Mouse (Mus musculus): ENCODE data around the gene Rorc. TPM values are rescaled to one million over a fixed set of nuclear protein-coding genes. Genes with fewer than 3 reads are reported as not detected.

The Rorc gene
- total RNA-seq, 2 experiments from 2014 or later, result 0.21 to 0.60 TPM

DNA sequence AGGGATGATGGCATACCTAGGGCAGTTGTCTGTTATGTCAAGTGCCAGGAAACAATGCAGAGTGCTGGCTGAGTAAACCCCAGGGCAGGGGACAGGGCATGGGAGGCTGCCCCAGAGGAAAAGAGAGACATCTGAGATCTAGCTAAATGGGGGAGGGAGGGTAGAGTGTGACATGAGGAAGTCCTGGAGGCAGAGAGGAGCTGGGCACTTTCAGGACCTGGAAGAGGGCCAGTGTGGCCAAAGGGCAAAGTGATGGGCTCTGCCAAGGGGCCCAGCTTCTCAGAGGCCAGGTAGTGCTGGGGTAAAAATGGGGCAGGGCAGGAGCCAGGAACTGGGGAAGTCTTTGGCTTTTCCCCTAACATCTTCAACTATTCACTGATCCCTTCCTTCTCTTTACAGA lies 2.0 kb downstream of the Rorc start:
- no peak for DNase-seq (ENCODE audit: low spot score in 2 of 2)
- intact Hi-C loops (cut with DNase I), result no loop called here

DNA sequence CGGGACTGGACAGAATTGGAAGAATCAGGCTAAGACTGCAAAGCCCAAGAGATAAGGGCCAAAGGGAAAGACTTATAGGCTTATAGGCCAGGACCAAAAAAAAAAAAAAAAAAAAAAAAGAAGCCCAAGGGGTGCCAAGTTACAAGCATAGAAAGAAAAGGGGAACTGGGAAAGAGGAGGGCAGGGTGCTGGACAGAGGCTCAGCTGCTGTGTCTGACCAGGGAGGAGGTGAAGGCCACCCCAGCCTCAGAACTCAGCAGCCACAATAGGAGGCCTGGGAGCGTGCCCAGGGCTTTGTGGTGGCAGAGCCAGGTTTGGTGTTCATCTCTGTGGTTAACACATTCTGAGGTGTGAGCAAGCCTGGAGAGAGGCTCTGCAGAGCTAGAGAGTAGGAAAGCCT lies 2.6 kb downstream of the Rorc start:
- intact Hi-C loops (cut with DNase I), result no loop called here

DNA sequence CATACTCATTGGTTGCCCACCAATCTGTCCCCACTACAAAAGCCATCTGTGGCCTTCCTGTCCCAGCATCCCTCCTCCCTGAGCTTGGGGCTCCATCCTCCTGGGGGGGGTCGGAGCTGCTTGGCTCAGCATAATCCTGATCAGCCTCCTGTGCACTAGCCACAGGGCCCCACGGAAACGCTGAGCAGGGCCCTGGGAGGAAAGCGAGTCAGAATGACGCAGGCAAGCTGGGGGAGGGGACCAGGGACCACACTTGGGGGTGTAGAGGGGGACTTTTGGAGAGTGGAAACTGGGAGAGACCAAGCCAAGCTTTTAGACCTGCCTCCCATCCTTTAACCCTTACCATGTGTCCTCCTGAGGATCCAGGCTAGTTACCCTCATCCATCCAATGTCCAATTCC lies 3.3 kb downstream of the Rorc start:
- no peak for DNase-seq (ENCODE audit: low spot score in 2 of 2)
- intact Hi-C loops (cut with DNase I), result no loop called here

More for the DNA sequence above, 2.6 kb downstream of the Rorc start:
- DNase-seq (ENCODE audit: low spot score in 2 of 2), result no peak

DNA sequence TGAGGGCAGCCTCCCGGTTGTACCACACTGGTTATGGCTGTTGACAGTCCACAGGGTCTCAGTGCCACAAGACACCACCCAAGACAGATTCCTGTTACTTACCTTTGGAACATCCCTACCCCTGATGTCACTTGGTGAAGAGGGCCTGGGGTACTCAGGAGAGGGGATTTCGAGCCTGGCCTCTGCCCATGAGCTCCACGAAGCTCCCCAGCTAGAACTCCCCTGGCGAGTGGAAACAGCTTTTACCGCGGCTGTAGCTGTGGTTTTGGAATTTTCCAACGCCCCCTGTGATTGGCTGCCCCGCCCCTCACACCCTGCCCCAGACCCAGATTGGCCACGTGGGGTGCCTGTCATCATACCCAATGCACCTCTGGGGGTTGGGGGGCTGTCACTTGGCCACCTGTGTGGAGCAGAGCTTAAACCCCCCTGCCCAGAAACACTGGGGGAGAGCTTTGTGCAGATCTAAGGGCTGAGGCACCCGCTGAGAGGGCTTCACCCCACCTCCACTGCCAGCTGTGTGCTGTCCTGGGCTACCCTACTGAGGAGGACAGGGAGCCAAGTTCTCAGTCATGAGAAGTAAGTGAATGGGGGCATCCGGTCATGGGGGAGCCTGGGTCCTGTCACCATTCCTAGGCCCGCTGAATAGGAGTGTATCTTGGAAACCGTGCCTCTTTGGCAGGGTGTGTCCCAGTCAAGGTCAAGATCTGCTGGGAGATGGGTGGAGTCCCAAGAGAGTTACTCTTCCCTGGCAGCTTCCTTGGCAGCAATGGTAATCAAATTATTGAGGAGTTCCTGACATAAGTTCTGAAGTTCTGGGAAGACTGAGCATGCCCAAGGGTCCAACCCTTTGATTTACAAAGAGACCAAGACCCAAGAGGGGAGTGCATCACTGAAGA lies 4.7 kb downstream of the Rorc start:
- intact Hi-C loops (cut with DNase I), result no loop called here
- no peak for DNase-seq (ENCODE audit: low spot score in 2 of 2)

DNA sequence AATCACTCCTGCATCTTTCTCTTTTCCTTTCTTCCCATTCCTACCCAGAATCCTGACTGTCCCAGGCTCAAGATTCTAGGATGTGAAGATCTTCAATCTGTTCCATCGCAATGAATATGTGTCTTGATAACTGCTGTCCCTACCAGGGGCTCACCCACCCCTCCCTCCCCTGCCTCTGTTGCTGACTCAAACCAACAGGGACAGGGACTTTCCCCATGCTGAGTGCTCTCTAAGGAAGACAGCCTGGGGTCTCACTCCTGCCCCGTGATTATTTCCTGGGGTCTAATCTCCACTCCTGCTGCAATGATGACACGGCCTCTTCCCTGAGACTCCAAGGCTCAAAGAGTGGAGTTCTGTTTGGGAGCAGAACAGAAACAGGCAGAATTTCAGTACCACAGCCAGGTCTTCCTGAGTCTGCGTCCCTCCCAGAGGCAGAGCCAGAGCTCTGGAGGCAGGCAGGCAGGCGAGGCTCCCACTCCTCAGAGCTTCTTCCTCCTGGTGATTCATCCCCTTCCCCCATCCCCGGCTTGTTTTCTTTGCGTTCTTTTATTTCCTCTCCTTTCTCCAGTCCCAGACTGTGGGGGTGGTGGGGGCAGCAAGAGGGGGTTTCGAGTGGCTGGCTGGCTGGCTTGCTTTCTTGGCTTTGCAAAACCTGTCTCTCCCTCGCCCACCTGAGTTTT lies 7.4 kb downstream of the Rorc start:
- peak in 1 of 2 experiments; percentile 61 for DNase-seq (ENCODE audit: low spot score in 2 of 2)
- intact Hi-C loops (cut with DNase I), result no loop called here

DNA sequence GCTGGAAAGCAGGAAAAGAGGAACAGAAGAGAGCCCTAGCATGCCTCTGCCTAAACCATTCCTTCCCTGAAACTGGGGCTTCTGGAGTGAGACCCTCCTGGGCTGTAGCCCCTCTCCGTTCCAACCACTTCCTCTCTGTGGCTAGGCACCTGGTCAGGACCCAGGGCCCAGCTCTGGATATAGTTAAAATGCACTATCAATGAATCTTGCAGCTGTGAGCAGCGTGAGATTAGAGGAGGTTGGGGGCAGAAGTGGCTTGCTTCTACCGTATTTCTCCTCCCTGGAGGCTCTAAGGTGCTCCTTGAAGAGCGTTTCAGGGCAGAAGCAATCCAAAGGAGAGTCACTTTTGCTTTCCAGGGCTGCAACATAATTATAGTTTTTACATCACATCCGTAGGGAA lies 9.7 kb downstream of the Rorc start:
- intact Hi-C loops (cut with DNase I), result no loop called here
- no peak for DNase-seq (ENCODE audit: low spot score in 2 of 2)

DNA sequence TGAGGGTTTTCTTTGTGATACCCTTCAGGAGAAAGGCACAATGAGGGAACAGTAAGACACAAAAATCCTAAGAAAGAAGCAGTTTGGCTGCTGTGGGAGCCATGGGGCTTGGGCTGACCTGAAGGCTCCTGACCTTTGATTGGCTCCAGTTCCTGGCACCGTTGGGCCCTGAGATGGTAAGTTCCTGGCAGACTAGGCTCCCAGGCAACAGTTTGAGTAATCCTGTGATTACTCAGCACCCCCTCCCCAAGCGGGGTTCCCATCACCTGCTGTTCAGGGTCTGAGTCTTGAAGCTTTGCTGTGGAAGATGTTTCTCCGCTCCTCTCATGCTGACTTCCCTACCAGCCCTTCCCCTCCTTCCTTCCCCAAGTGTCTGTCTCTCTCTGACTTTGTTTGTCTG lies 10.9 kb downstream of the Rorc start:
- DNase-seq (ENCODE audit: low spot score in 2 of 2), result no peak
- intact Hi-C loops (cut with DNase I), result no loop called here

DNA sequence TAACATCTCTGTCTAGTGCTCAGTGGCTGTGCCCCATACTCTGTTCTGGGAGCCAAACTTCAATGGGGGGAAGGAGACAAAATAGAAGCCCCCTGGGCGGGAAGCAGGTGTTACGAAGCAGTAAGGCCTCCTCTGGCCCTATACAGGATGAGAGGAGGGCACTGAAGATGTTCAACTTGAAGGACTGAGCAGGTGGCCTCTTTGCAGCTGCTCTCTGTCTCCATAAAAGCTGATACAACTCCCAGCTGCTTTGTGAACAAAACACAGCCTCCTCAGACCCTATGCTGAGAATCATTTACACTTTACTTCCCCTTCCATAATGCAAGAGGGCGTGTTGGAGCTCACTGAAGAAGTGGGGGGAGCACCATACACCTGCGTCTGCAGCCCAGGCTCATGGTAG lies 14.1 kb downstream of the Rorc start:
- intact Hi-C loops (cut with DNase I), result no loop called here

DNA sequence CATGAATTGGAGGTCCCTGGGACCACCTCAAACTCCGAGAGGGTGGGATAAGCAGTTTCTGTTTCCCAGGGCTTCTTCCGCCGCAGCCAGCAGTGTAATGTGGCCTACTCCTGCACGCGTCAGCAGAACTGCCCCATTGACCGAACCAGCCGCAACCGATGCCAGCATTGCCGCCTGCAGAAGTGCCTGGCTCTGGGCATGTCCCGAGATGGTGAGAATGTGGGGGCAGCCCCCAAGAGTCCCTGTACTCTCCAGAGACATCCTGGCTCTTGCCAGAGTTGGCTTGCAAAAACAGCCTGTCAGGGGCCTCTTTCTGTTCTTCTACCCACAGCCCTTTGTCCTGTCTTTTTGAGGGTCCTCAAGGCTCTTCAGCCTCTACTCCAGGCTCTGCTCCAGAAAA lies 14.8 kb downstream of the Rorc start:
- DNase-seq (ENCODE audit: low spot score in 2 of 2), result no peak
- intact Hi-C loops (cut with DNase I), result no loop called here

More for the DNA sequence above, 14.1 kb downstream of the Rorc start:
- DNase-seq (ENCODE audit: low spot score in 2 of 2), result no peak

DNA sequence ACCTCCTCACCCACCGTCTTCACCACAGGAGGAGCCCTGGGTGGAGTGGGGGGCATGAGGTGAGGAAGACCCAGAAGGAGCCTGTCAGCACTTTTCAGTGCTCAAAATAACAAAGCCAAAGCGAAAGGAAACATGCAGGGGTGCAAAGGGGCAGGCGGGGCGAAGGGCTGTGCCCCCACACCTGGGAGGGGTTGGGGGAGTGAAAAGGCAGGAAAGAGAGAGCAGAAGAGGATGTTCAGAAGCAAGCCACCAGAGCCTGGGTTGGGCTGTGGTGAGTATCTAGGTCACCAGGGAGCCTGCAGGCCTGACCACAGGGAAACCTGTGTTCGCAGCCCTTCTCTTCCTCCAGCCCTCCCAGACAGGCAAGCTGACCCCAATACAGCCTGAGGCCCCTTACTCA lies 15.5 kb downstream of the Rorc start:
- DNase-seq (ENCODE audit: low spot score in 2 of 2), result no peak
- intact Hi-C loops (cut with DNase I), result no loop called here

DNA sequence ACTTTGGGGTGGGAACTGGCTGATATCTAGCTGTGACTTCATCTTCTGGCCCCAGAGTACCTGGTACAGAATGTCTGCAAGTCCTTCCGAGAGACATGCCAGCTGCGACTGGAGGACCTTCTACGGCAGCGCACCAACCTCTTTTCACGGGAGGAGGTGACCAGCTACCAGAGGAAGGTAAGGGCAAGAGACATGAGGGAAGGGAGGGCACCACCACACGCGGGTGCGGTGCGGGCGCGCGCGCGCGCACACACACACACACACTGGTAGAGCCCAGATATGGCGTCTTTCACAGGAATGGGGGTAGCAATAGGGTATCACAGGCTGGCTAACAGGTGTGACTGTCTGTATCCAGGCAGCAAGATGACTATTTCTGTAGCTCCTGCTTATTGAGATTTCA lies 16.8 kb downstream of the Rorc start:
- intact Hi-C loops (cut with DNase I), result no loop called here
- DNase-seq (ENCODE audit: low spot score in 2 of 2), result no peak

DNA sequence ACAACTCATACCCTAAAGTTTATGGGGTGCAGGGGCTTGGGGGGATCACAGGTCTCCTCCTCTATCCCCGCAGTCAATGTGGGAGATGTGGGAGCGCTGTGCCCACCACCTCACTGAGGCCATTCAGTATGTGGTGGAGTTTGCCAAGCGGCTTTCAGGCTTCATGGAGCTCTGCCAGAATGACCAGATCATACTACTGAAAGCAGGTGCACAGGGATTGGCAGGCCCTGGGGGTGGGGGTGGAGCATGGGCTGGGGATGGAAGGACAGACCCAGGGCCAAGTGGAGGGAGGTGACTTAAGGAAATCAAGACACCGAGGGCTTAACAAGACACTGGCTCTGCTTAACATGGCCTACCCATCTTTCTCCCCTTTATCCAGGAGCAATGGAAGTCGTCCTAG lies 18.4 kb downstream of the Rorc start:
- no peak for DNase-seq (ENCODE audit: low spot score in 2 of 2)
- intact Hi-C loops (cut with DNase I), result no loop called here

DNA sequence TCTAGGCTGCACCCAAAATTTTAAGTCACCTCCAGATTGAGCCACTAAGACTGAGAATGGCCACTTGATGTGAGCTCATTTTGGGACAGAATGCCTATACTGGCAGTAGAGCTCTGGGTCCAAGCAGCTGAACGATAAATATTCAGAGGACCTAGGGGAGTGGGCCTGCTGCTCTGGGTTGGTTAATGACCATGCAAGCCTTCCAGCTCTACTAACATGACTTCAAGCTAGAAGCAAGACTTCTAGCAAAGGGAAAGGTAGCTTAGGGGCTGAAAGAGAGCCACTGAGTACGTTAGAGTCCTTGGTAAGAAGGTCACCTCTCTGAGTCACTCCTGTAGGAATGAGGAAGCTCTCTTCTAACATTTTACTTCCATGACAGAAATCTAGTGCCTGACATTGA lies 19.5 kb downstream of the Rorc start:
- no peak for DNase-seq (ENCODE audit: low spot score in 2 of 2)
- intact Hi-C loops (cut with DNase I), result no loop called here

DNA sequence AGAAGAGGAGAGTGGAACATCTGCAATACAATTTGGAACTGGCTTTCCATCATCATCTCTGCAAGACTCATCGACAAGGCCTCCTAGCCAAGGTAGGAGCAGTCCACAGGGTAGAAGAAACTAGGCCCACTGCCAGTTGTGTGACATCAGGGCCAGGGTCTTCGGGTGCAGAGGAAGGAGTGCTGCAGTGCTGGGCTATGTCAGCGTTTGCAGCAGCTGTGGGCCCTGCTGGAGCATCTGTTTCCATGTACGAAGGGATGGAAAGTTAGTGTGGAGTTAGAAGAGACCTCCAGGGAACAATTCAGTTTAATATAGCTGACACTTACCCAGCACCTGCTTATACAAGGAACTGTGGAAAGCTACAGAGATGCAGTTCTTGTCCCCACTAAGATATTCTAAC lies 20.5 kb downstream of the Rorc start:
- intact Hi-C loops (cut with DNase I), result no loop called here
- DNase-seq (ENCODE audit: low spot score in 2 of 2), result no peak

DNA sequence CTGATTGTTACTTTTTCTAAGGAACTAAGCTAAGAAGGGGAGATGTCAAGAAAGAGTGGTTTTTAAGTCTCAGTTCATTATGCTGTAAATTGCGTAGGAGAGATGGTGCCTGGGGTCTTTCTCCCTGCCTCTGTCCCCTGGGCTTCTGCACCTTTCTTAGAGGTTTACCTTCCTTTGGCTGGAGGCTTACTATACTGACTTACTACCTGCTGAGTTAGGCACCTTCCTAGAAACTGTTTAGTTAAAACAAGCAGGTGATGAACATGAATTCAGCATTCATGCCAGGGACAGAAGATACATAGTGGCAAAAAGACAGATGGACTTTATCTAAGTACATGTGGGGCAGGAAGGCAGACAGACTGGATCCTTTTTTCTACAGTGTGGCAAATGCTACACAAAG lies 23.7 kb downstream of the Rorc start:
- intact Hi-C loops (cut with DNase I), result no loop called here

DNA sequence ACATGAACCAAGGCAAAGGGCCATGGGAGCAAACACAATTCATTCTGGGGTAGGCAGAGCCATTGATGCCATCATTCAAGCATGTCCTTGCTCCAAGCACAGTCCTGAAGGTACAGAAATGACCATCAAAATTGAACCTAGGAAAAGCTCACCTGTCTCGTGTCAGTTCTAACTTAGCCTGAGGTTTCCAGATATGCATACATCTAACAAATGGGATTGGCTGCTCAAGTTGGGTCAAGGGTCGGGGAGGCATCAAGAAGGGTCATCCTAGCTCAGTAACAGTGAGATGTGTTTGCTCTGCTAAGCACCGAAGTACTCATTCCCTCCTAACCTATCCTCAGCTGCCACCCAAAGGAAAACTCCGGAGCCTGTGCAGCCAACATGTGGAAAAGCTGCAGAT lies 24.3 kb downstream of the Rorc start:
- DNase-seq (ENCODE audit: low spot score in 2 of 2), result no peak
- intact Hi-C loops (cut with DNase I), result no loop called here

More for the DNA sequence above, 23.7 kb downstream of the Rorc start:
- DNase-seq (ENCODE audit: low spot score in 2 of 2), result no peak

DNA sequence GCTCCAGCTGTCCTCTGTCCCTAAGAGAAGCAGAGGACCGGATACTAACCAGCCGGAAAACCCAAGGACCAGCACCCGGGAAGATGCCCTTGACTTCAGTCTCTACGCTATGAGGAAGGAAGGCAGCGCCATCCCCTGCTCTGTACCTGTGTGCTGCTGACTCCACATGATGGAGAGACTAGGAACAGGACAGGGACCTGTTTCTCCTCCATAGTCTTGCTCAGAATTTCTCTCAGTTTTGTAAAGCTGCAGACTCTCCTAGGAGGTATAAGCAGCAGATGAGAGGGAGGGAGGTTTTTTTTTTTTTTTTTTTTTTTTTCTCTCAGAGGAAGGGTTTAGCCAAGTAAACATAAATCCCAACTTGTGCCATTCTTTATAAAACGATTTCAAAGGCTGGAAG lies 25.6 kb downstream of the Rorc start, which contains the start of gene Lingo4:
TSS of gene Lingo4 (plus strand) at position 301 of the 400 bp plus-strand sequence.
- intact Hi-C loops (cut with DNase I), result no loop called here
- DNase-seq (ENCODE audit: low spot score in 2 of 2), result no peak

DNA sequence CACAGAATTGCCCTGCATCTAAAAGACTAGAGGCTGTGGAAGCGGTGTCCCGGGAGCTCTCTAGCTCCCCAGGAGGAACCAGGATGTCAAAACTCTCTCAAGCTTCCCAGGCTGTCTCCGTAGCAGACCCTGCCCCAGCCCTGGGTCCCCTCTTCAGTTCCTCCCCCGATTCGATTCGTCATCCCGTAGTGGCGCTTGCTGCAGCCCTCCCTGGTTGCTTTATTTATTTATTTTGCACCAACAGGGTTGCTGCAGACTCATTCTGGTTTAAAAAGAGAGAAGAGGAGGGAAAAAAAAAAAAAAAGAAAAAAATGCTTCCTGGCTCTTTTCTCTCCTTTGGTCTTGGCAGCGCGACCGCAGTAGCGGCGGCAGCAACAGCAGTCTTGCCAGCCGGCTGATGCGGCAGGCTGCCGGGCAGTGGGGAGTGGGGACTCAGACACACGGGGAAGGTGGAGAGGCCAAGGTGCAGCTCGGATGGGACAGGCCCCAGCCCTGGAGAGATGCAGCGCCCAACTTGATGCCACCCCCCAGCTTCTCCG lies 26.4 kb downstream of the Rorc start:
- DNase-seq (ENCODE audit: low spot score in 2 of 2), result peak; percentile 20 to 37
- intact Hi-C loops (cut with DNase I), result no loop called here

DNA sequence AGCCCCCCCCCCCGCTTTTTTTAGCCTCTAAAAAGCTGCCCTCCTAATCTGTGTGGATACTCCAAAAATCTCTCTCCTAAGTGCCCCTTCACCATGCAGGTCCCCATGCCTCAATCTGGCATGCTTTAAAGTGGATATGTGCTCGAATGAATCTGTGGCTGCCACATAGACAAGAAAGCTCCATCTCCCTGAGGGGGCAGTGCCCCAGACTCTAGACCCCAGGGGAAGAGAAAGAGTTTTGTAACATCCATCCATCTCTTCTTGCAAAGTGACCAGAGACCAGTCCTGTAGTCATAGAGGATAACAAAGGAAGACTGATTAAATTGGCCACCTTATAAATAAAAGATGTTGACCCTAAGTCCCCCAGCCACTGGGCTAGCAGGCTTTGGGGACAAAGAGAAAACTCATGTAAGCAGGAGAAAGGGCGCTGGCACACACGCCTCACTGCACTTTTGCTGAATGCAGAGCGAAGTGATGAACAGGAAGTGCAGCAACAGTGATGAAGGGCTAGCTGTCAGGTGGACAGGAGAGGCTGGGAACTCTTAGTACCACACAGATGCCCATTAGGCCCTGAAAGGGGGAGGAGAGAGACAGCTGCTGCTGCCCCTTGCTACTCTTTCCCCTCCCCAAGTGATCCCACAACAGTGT lies 27.2 kb downstream of the Rorc start:
- DNase-seq (ENCODE audit: low spot score in 2 of 2), result no peak
- intact Hi-C loops (cut with DNase I), result no loop called here

DNA sequence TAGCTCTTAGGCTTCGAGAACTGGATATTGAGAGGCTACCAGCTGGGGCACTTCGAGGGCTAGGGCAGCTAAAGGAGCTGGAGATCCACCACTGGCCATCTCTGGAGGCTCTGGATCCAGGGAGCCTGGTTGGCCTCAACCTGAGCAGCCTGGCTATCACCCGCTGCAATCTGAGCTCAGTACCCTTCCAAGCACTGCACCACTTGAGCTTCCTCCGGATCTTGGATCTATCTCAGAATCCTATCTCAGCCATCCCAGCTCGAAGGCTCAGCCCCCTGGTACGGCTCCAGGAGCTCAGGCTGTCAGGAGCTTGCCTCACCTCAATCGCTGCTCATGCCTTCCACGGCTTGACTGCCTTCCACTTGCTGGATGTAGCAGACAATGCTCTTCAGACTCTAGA lies 29.9 kb downstream of the Rorc start:
- no peak for DNase-seq (ENCODE audit: low spot score in 2 of 2)
- intact Hi-C loops (cut with DNase I), result no loop called here

Data from left cerebral cortex, postnatal 25 days (tissue).